ENCODE assay signal across 13 mouse cellular contexts in genomic region chr17:79565241-79565961, GRCm38 (mm10). TPM values are rescaled to one million over a fixed set of nuclear protein-coding genes. Genes with fewer than 3 reads are reported as not detected.
DNase-seq lines count a peak whose midpoint lies in the region; ATAC-seq lines count a peak whose summit lies in the region.
"Had no signal": no experiment of that assay in that cellular context is flagged by ENCODE, and none has a peak within 500 bp of the region (broad histone marks: within the 10 kb centered on the region; RNA-seq: fewer than 3 reads in every experiment).

No protein-coding gene starts in this region.

- no peaks in the 10 kb centered on the region for H3K36me3 ChIP-seq in hindbrain, embryonic 10.5 days
- H3K36me3 ChIP-seq in hindbrain, embryonic 14.5 days (replicated peaks; ENCODE audit: control insufficient read depth, insufficient read depth) = no peaks in the 10 kb centered on the region
- H3K36me3 ChIP-seq in embryonic facial prominence, embryonic 10.5 days (replicated peaks) = no peaks in the 10 kb centered on the region
- no peaks in the 10 kb centered on the region for H3K36me3 ChIP-seq in hindbrain, embryonic 12.5 days
- no peaks in the 10 kb centered on the region for H3K36me3 ChIP-seq in intestine, embryonic 15.5 days

- peaks cover 27% of the 10 kb centered on the region for H3K4me1 ChIP-seq in hindbrain, embryonic 10.5 days (replicated peaks)
- H3K4me1 ChIP-seq in hindbrain, embryonic 14.5 days (replicated peaks; ENCODE audit: control insufficient read depth, insufficient read depth, low read length) = no peaks in the 10 kb centered on the region
- H3K4me1 ChIP-seq in embryonic facial prominence, embryonic 10.5 days = peaks cover 29% of the 10 kb centered on the region
- H3K4me1 ChIP-seq in hindbrain, embryonic 12.5 days = no peaks in the 10 kb centered on the region
- H3K4me1 ChIP-seq in intestine, embryonic 15.5 days (replicated peaks) = 0 out of 2 replicates have a peak, but pooled peaks cover 5% of the 10 kb centered on the region

- no peak overlapping the region for H3K4me3 ChIP-seq in hindbrain, embryonic 10.5 days
- H3K4me3 ChIP-seq in hindbrain, embryonic 14.5 days (replicated peaks; ENCODE audit: low read length) = no peak overlapping the region
- H3K4me3 ChIP-seq in embryonic facial prominence, embryonic 10.5 days = no peak overlapping the region
- H3K4me3 ChIP-seq in hindbrain, embryonic 12.5 days = no peak overlapping the region
- H3K4me3 ChIP-seq in intestine, embryonic 15.5 days (replicated peaks) = no peak overlapping the region

- WGBS in hindbrain, embryonic 10.5 days = 42% methylated on average over 9 of the region's 9 CpGs
- WGBS in hindbrain, embryonic 14.5 days = 40% methylated on average over 9 of the region's 9 CpGs
- WGBS in embryonic facial prominence, embryonic 10.5 days = 28% methylated on average over 9 of the region's 9 CpGs
- WGBS in hindbrain, embryonic 12.5 days = 39% methylated on average over 9 of the region's 9 CpGs
- 42% methylated on average over 9 of the region's 9 CpGs for WGBS in intestine, embryonic 15.5 days

- peaks cover 3% of the 10 kb centered on the region; the same call in 1 of the 2 replicates for H3K9me3 ChIP-seq in hindbrain, embryonic 10.5 days
- H3K9me3 ChIP-seq in hindbrain, embryonic 14.5 days (ENCODE audit: control insufficient read depth, low read length) = peaks cover 5% of the 10 kb centered on the region
- peaks cover 2% of the 10 kb centered on the region for H3K9me3 ChIP-seq in embryonic facial prominence, embryonic 10.5 days
- 0 out of 2 replicates have a peak, but pooled peaks cover 2% of the 10 kb centered on the region for H3K9me3 ChIP-seq in hindbrain, embryonic 12.5 days (replicated peaks)
- H3K9me3 ChIP-seq in intestine, embryonic 15.5 days = no peaks in the 10 kb centered on the region

- H3K27me3 ChIP-seq in hindbrain, embryonic 10.5 days (ENCODE audit: insufficient read depth, poor library complexity, severe bottlenecking) = no peaks in the 10 kb centered on the region
- H3K27me3 ChIP-seq in hindbrain, embryonic 14.5 days (ENCODE audit: control insufficient read depth, insufficient read depth, low read length) = no peaks in the 10 kb centered on the region
- H3K27me3 ChIP-seq in embryonic facial prominence, embryonic 10.5 days (replicated peaks; ENCODE audit: low read depth, poor library complexity, severe bottlenecking) = no peaks in the 10 kb centered on the region
- H3K27me3 ChIP-seq in hindbrain, embryonic 12.5 days = no peaks in the 10 kb centered on the region
- no peaks in the 10 kb centered on the region for H3K27me3 ChIP-seq in intestine, embryonic 15.5 days (replicated peaks)

- H3K4me2 ChIP-seq in hindbrain, embryonic 14.5 days (replicated peaks) = no peak overlapping the region
- no peak overlapping the region for H3K4me2 ChIP-seq in hindbrain, embryonic 12.5 days (replicated peaks)
- no peak overlapping the region for H3K4me2 ChIP-seq in intestine, embryonic 15.5 days (replicated peaks)

- no peak overlapping the region for H3K9ac ChIP-seq in hindbrain, embryonic 14.5 days
- no peak overlapping the region for H3K9ac ChIP-seq in hindbrain, embryonic 12.5 days
- H3K9ac ChIP-seq in intestine, embryonic 15.5 days = no peak overlapping the region

- peak overlapping the region; percentile 72 for H3K27ac ChIP-seq in hindbrain, embryonic 10.5 days
- H3K27ac ChIP-seq in hindbrain, embryonic 14.5 days = no peak overlapping the region
- H3K27ac ChIP-seq in embryonic facial prominence, embryonic 10.5 days (replicated peaks) = peak overlapping the region; percentile 76
- H3K27ac ChIP-seq in hindbrain, embryonic 12.5 days = 0 out of 2 replicates have a peak overlapping the region, but pooled peaks have one; percentile 19
- no peak overlapping the region for H3K27ac ChIP-seq in intestine, embryonic 15.5 days

- no peak for ATAC-seq in hindbrain, embryonic 14.5 days (ENCODE audit: low FRiP score)
- no peak for ATAC-seq in hindbrain, embryonic 12.5 days (ENCODE audit: low FRiP score)
- no peak for ATAC-seq in intestine, embryonic 15.5 days
- ATAC-seq: activated CD4-positive, CD25-positive, alpha-beta regulatory T cell, adult 4 months had no signal

- peak; percentile 14 for DNase-seq in hindbrain, embryonic 10.5 days (ENCODE audit: low spot score)
- DNase-seq in hindbrain, embryonic 14.5 days (ENCODE audit: low spot score) = no peak
- DNase-seq in embryonic facial prominence, embryonic 10.5 days (ENCODE audit: low spot score) = peak; percentile 53
- DNase-seq in lung, postnatal 10 days = peak; percentile 68
- DNase-seq in left cerebral cortex, adult 8-10 months (ENCODE audit: low spot score in 2 of 2) = no peak
- DNase-seq in layer of hippocampus, postnatal 36 days = no peak
- DNase-seq: cerebellum, adult 11-12 months; gastrocnemius, postnatal 10 days; layer of hippocampus, adult 9-11 months; thymus, postnatal 25 days had no signal

RNA-seq across cellular contexts. Expression of gene Rmdn2, which starts 46.3 kb away (rescaled TPM):
- 5.0 and 6.2 TPM in 2 replicates for polyA plus RNA-seq in hindbrain, embryonic 10.5 days (2016; fragmentation: Nextera tagmentation; extraction: Ambion mirVana)
- polyA plus RNA-seq in hindbrain, embryonic 14.5 days (2014; fragmentation: Nextera tagmentation; extraction: Ambion mirVana) = 8.7 and 13.4 TPM in 2 replicates
- 6.4 and 7.0 TPM in 2 replicates for polyA plus RNA-seq in embryonic facial prominence, embryonic 10.5 days (2016; fragmentation: Nextera tagmentation; extraction: Ambion mirVana)
- polyA plus RNA-seq in hindbrain, embryonic 12.5 days (2016; fragmentation: Nextera tagmentation; extraction: Ambion mirVana) = 7.5 and 10.5 TPM in 2 replicates
- polyA plus RNA-seq in intestine, embryonic 15.5 days (2015; fragmentation: Nextera tagmentation; extraction: Ambion mirVana) = 9.7 and 10.2 TPM in 2 replicates
- 10 to 100 TPM in 2 of 4 experiments, 1 to 10 TPM in 2; 8.6 to 15.7 (median 12.2) TPM for total RNA-seq in left cerebral cortex, adult 8-10 months (2022)
- total RNA-seq in layer of hippocampus, postnatal 36 days (2021) = 1 to 10 TPM; 9.3 to 9.4 TPM

Comparison
In these comparisons a context has a peak if more than half of its experiments do, and no peak if none do; other contexts are left out.
1. DNase-seq: peak in hindbrain, embryonic 10.5 days (single experiment), embryonic facial prominence, embryonic 10.5 days (single experiment) and lung, postnatal 10 days (single experiment); none in hindbrain, embryonic 14.5 days (single experiment), left cerebral cortex, adult 8-10 months (0 of 2) and layer of hippocampus, postnatal 36 days (0 of 2).
2. H3K27ac ChIP-seq: peak in hindbrain, embryonic 10.5 days (single experiment), embryonic facial prominence, embryonic 10.5 days (single experiment) and hindbrain, embryonic 12.5 days (single experiment); none in hindbrain, embryonic 14.5 days (single experiment) and intestine, embryonic 15.5 days (single experiment).